Mouse (Mus musculus): ENCODE data around the gene Ccl3.

DNA sequence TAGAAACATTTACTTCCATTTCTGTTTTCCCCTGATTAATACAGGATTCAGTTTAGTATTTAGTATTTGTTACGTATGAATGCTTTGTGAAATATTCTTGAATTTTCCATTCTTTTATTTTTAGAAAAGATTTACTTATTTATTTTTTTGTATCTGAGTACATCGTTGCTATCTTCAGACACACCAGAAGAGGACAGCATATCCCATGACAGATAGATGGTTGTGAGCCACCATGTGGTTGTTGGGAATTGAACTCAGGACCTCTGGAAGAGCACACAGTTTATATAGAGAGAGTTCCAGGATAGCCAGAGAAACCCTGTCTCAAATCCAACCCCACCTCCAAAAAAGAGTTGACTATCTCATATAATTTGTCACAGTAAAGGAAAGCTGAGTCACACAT is 14.3 kb downstream of the Ccl3 start:
- TF ChIP-seq CTCF (IDR thresholded peaks at IDR 0.05; ENCODE audit: borderline replicate concordance, insufficient read depth, low read length) (no peak), POLR2A (IDR thresholded peaks at IDR 0.05; ENCODE audit: low read depth, low read length) (no peak)

Measured in embryonic fibroblast, embryonic 13.5 days (primary cell).